Mouse (Mus musculus) thymus, adult 2 months (tissue): ENCODE measurements around the gene Pthlh.

Experiments
- CTCF ChIP-seq: fragments of 200-500 bp; IDR thresholded peaks from 2 replicates; pipeline ENCODE4 v1.5.1; 2012; ENCODE audit warnings: mild to moderate bottlenecking, control low read depth, low read length, moderate library complexity, borderline replicate concordance; ENCODE audit not compliant: control insufficient read depth, poor library complexity, insufficient read depth; ENCODE audit errors: extremely low read depth
- POLR2A ChIP-seq: fragments of 200-500 bp; IDR thresholded peaks from 2 replicates; pipeline ENCODE4 v1.6.1; 2012; ENCODE audit warnings: mild to moderate bottlenecking, low read length, control low read depth, moderate library complexity; ENCODE audit not compliant: control insufficient read depth, poor library complexity, insufficient read depth; ENCODE audit errors: extremely low read depth

GRCm38 (mm10) chr6:147244294-147244693 lies 19.7 kb downstream of the Pthlh start:
- TF ChIP-seq CTCF, result no peak
- TF ChIP-seq POLR2A, result no peak
